Mouse (Mus musculus): ENCODE results near the gene Gm17027. TPM values are rescaled to one million over a fixed set of nuclear protein-coding genes. Genes with fewer than 3 reads are reported as not detected.
"Not testable (repeated sequence)": the region's sequence is repeated elsewhere in the genome, so short reads cannot be mapped to it uniquely, and the experiment has no call there.

Gm17027 gene
- not detected in 2 replicates for polyA plus RNA-seq (2012; ENCODE audit: insufficient read depth, insufficient read length, low replicate concordance, missing spikeins)

DNA sequence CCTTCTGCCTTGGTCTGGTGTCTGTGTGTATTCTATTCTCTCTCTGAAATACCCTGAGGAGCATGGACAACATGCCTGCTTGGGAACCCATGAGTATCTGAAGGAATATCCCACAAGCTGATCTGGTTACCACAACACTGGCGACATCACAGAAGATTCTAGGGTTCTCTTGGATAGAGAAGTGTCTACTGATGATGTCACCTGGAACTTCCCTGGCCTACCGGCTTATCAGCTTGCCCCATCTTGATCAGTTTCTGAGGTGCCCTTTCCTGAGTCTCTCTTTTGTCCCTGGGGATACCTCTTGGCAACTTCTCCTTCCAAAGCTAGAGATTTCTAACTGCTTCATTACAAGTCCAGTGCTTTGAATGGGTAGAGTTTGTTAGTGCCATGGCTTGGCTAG is at the start of gene Gm17027:
TSS of gene Gm17027 (minus strand) at position 101 of the 400 bp plus-strand sequence.
- H3K4me3 ChIP-seq (ENCODE audit: insufficient read depth, low read depth, low read length); H3K4me1 ChIP-seq (ENCODE audit: control insufficient read depth, insufficient read depth, low read length); H3K27ac ChIP-seq (ENCODE audit: insufficient read depth, low read depth, low read length): not testable (repeated sequence)
- 91% methylated on average over 2 of the region's 2 CpGs for WGBS

DNA sequence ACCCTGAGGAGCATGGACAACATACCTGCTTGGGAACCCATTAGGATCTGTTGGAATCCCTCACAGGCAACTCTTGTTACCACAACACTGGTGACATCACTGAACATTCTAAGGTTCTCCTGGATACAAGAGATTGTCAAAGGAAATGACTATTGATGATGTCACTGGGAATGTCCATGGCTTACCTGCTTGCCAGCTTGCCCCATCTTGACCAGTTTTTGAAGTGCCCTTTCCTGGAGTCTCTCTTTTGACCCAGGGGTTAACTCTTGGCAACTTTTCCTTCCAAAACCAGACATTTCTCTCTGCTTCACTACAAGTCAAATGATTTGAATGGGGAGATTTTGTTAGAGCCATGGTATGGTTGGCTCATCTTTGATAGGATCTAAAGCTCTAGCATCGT is 28.3 kb upstream of the Gm17027 start, which contains the start of gene Gm3573:
TSS of gene Gm3573 (minus strand) at position 101 of the 400 bp plus-strand sequence.
- H3K4me1 ChIP-seq (ENCODE audit: control insufficient read depth, insufficient read depth, low read length); H3K27ac ChIP-seq (ENCODE audit: insufficient read depth, low read depth, low read length); H3K4me3 ChIP-seq (ENCODE audit: insufficient read depth, low read depth, low read length): not testable (repeated sequence)
- no CpG with 5 or more reads among the region's 1 CpGs for WGBS

DNA sequence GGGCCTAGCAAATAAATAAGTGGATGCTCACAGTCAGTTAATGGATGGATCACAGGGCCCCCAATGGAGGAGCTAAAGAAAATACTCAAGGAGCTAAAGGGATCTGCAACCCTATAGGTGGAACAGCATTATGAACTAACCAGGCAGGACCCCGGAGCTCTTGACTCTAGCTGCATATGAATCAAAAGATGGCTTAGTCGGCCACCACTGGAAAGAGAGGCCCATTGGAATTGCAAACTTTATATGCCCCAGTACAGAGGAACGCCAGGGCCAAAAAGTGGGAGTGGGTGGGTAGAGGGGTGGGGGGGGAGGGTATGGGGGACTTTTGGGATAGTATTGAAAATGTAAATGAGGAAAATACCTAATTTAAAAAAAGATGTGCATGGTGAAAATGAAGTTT is 21.5 kb upstream of the Gm17027 start:
- WGBS = 85% methylated on average over 3 of the region's 3 CpGs
- H3K4me1 ChIP-seq (ENCODE audit: control insufficient read depth, insufficient read depth, low read length); H3K4me3 ChIP-seq (ENCODE audit: insufficient read depth, low read depth, low read length); H3K27ac ChIP-seq (ENCODE audit: insufficient read depth, low read depth, low read length): not testable (repeated sequence)

DNA sequence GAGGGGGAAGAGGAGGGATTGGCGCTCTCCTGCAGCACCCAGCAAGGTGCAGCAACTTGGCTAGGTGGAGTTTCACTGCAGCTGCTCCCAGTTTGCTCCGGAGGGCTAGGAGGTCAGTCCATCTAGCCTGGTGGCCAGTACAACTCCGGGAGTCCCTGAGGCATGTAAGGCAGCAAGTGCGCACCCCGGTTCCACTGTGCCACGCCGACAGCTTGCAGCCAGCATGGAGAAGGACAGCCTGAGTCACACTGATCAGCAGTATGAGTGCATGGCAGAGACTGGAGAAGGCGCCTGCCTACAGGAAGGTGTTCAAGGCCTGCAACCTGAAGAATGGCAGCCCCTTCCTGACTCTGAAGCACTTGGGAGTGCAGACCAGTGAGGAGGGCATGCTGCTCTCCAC is 27.9 kb downstream of the Gm17027 start:
- H3K27ac ChIP-seq (ENCODE audit: insufficient read depth, low read depth, low read length); H3K4me3 ChIP-seq (ENCODE audit: insufficient read depth, low read depth, low read length); H3K4me1 ChIP-seq (ENCODE audit: control insufficient read depth, insufficient read depth, low read length): not testable (repeated sequence)
- whole genome bisulfite sequencing = 79% methylated on average over 7 of the region's 8 CpGs

DNA sequence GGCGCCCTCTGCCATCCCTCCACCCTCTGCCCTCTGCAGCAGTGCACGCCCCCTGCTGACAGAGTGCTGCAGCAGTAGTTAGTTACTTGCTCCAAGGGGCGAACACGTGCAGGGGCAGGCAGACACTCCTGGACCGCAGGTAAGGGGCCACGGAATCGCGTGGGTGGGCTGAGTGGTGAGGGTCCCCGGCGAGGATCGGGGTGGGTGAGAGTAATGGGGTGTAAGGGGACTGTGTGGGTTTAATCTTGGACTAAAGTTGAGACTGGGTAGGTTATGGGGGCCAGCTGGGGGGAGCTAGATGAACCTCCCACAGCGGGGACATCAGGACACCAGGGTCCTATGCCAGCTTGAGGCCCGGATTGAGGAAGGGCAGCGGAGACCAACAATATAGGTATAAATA is 28.6 kb downstream of the Gm17027 start:
- H3K4me3 ChIP-seq (ENCODE audit: insufficient read depth, low read depth, low read length); H3K4me1 ChIP-seq (ENCODE audit: control insufficient read depth, insufficient read depth, low read length); H3K27ac ChIP-seq (ENCODE audit: insufficient read depth, low read depth, low read length): not testable (repeated sequence)
- 50% methylated on average over 11 of the region's 14 CpGs for WGBS

DNA sequence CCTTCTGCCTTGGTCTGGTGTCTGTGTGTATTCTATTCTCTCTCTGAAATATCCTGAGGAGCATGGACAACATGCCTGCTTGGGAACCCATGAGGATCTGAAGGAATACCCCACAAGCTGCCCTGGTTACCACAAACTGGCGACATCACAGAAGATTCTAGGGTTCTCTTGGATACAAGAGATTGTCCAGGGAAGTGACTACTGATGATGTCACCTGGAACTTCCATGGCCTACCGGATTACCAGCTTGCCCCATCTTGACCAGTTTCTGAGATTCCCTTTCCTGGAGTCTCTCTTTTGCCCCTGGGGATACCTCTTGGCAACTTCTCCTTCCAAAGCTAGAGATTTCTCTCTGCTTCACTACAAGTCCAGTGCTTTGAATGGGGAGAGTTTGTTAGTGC is 45.2 kb downstream of the Gm17027 start, which contains the start of gene Gm7951:
TSS of gene Gm7951 (minus strand) at position 101 of the 400 bp plus-strand sequence.
- H3K27ac ChIP-seq (ENCODE audit: insufficient read depth, low read depth, low read length); H3K4me1 ChIP-seq (ENCODE audit: control insufficient read depth, insufficient read depth, low read length); H3K4me3 ChIP-seq (ENCODE audit: insufficient read depth, low read depth, low read length): not testable (repeated sequence)
- whole genome bisulfite sequencing = 75% methylated on average over 1 of the region's 2 CpGs

Other genes with a start within 250 kb of the Gm17027 start
- gene 1700049E17Rik1, start 237.7 kb downstream of the Gm17027 start, polyA plus RNA-seq (2012; ENCODE audit: insufficient read depth, insufficient read length, low replicate concordance, missing spikeins) = not detected in 2 replicates
- not detected in 2 replicates for gene 1700024B05Rik, start 218.6 kb downstream of the Gm17027 start, polyA plus RNA-seq (2012; ENCODE audit: insufficient read depth, insufficient read length, low replicate concordance, missing spikeins)
- not detected in 2 replicates for gene Gm6401, start 194.7 kb downstream of the Gm17027 start, polyA plus RNA-seq (2012; ENCODE audit: insufficient read depth, insufficient read length, low replicate concordance, missing spikeins)
- gene Gm3543, start 179.3 kb downstream of the Gm17027 start, polyA plus RNA-seq (2012; ENCODE audit: insufficient read depth, insufficient read length, low replicate concordance, missing spikeins) = not detected in 2 replicates
- gene Gm7951, start 45.3 kb downstream of the Gm17027 start, polyA plus RNA-seq (2012; ENCODE audit: insufficient read depth, insufficient read length, low replicate concordance, missing spikeins) = not detected in 2 replicates
- gene Gm3573, start 28.2 kb upstream of the Gm17027 start, polyA plus RNA-seq (2012; ENCODE audit: insufficient read depth, insufficient read length, low replicate concordance, missing spikeins) = not detected in 2 replicates
- gene Gm17026, start 97.4 kb upstream of the Gm17027 start, polyA plus RNA-seq (2012; ENCODE audit: insufficient read depth, insufficient read length, low replicate concordance, missing spikeins) = not detected in 2 replicates
- gene Gm9611, start 134.7 kb upstream of the Gm17027 start, polyA plus RNA-seq (2012; ENCODE audit: insufficient read depth, insufficient read length, low replicate concordance, missing spikeins) = not detected in 2 replicates
- gene Gm7995, start 147.6 kb upstream of the Gm17027 start, polyA plus RNA-seq (2012; ENCODE audit: insufficient read depth, insufficient read length, low replicate concordance, missing spikeins) = not detected in 2 replicates

Measured in olfactory bulb, adult 2 months (tissue).